Comparison of ENCODE assay signal across 13 mouse cellular contexts in genomic region chr5:127310318-127311004, GRCm38 (mm10).
A peak's percentile ranks its signal among the peaks of the same experiment; 100 is the strongest.
DNase-seq lines count a peak whose midpoint lies in the region; ATAC-seq and TF ChIP-seq lines count a peak whose summit lies in the region.
"Had no signal": no experiment of that assay in that cellular context is flagged by ENCODE, and none has a peak within 500 bp of the region (broad histone marks: within the 10 kb centered on the region; RNA-seq: fewer than 3 reads in every experiment).

No protein-coding gene starts in this region.

- H3K9me3 ChIP-seq in forebrain, embryonic 10.5 days, result no peaks in the 10 kb centered on the region
- H3K9me3 ChIP-seq in forebrain, embryonic 12.5 days, result no peaks in the 10 kb centered on the region
- no peaks in the 10 kb centered on the region for H3K9me3 ChIP-seq in midbrain, embryonic 10.5 days (replicated peaks)
- no peaks in the 10 kb centered on the region for H3K9me3 ChIP-seq in midbrain, embryonic 16.5 days (replicated peaks; ENCODE audit: control insufficient read depth, low read length, poor library complexity, severe bottlenecking)
- no peaks in the 10 kb centered on the region for H3K9me3 ChIP-seq in lung, embryonic 14.5 days (ENCODE audit: low read depth, low read length)
- no peaks in the 10 kb centered on the region for H3K9me3 ChIP-seq in stomach, embryonic 16.5 days (replicated peaks; ENCODE audit: control insufficient read depth, low read length)
- no peaks in the 10 kb centered on the region for H3K9me3 ChIP-seq in hindbrain, embryonic 14.5 days (ENCODE audit: control insufficient read depth, low read length)
- H3K9me3 ChIP-seq: heart, embryonic 15.5 days; liver, embryonic 12.5 days; midbrain, embryonic 13.5 days had no signal

- H3K4me3 ChIP-seq in forebrain, embryonic 10.5 days, result no peak overlapping the region
- no peak overlapping the region for H3K4me3 ChIP-seq in forebrain, embryonic 12.5 days (replicated peaks)
- no peak overlapping the region for H3K4me3 ChIP-seq in midbrain, embryonic 10.5 days
- no peak overlapping the region for H3K4me3 ChIP-seq in midbrain, embryonic 16.5 days (ENCODE audit: low read depth, low read length)
- H3K4me3 ChIP-seq in lung, embryonic 14.5 days (ENCODE audit: low read depth, low read length), result no peak overlapping the region
- H3K4me3 ChIP-seq in stomach, embryonic 16.5 days (replicated peaks; ENCODE audit: low read length), result no peak overlapping the region
- H3K4me3 ChIP-seq in hindbrain, embryonic 14.5 days (replicated peaks; ENCODE audit: low read length), result no peak overlapping the region
- H3K4me3 ChIP-seq: heart, embryonic 15.5 days; liver, embryonic 12.5 days; midbrain, embryonic 13.5 days had no signal

- no peak for TF ChIP-seq CTCF in lung, embryonic 14.5 days (IDR thresholded peaks at IDR 0.05; ENCODE audit: low read depth)

- WGBS in forebrain, embryonic 10.5 days, result 44% methylated on average over 14 of the region's 14 CpGs
- WGBS in forebrain, embryonic 12.5 days, result 47% methylated on average over 14 of the region's 14 CpGs
- 47% methylated on average over 14 of the region's 14 CpGs for WGBS in midbrain, embryonic 10.5 days
- WGBS in midbrain, embryonic 16.5 days, result 48% methylated on average over 14 of the region's 14 CpGs
- 11% methylated on average over 14 of the region's 14 CpGs for WGBS in lung, embryonic 14.5 days
- 38% methylated on average over 14 of the region's 14 CpGs for WGBS in stomach, embryonic 16.5 days
- WGBS in hindbrain, embryonic 14.5 days, result 56% methylated on average over 14 of the region's 14 CpGs

- peak; percentile 46 for DNase-seq in forebrain, embryonic 10.5 days (ENCODE audit: extremely low spot score, low spot score)
- peak; percentile 48 for DNase-seq in midbrain, embryonic 10.5 days (ENCODE audit: low spot score)
- DNase-seq in lung, embryonic 14.5 days, result peak; percentile 97
- DNase-seq in hindbrain, embryonic 14.5 days (ENCODE audit: low spot score), result no peak
- DNase-seq in B cell, adult 2 months, result no peak
- DNase-seq: forebrain, postnatal 0 days; kidney, adult 8-10 months had no signal

- no peak for ATAC-seq in forebrain, embryonic 12.5 days (ENCODE audit: low FRiP score)
- ATAC-seq in midbrain, embryonic 16.5 days, result no peak
- ATAC-seq in lung, embryonic 14.5 days (ENCODE audit: insufficient read depth), result peak; percentile 94
- ATAC-seq in stomach, embryonic 16.5 days (ENCODE audit: insufficient read depth, low FRiP score), result peak; percentile 47; the same call in 1 of the 2 replicates
- no peak for ATAC-seq in hindbrain, embryonic 14.5 days (ENCODE audit: low FRiP score)
- ATAC-seq: forebrain, postnatal 0 days; liver, embryonic 12.5 days; midbrain, embryonic 13.5 days had no signal

- H3K4me1 ChIP-seq in forebrain, embryonic 10.5 days, result peaks cover 33% of the 10 kb centered on the region
- peaks cover 7% of the 10 kb centered on the region for H3K4me1 ChIP-seq in forebrain, embryonic 12.5 days
- H3K4me1 ChIP-seq in midbrain, embryonic 10.5 days, result peaks cover 43% of the 10 kb centered on the region
- no peaks in the 10 kb centered on the region for H3K4me1 ChIP-seq in midbrain, embryonic 16.5 days (ENCODE audit: control insufficient read depth, insufficient read depth, low read length)
- peaks cover 7% of the 10 kb centered on the region for H3K4me1 ChIP-seq in lung, embryonic 14.5 days (ENCODE audit: insufficient read depth)
- H3K4me1 ChIP-seq in stomach, embryonic 16.5 days (ENCODE audit: control insufficient read depth, insufficient read depth, low read length), result no peaks in the 10 kb centered on the region
- H3K4me1 ChIP-seq in hindbrain, embryonic 14.5 days (replicated peaks; ENCODE audit: control insufficient read depth, insufficient read depth, low read length), result no peaks in the 10 kb centered on the region
- H3K4me1 ChIP-seq: heart, embryonic 15.5 days; liver, embryonic 12.5 days had no signal

- H3K36me3 ChIP-seq in forebrain, embryonic 10.5 days (replicated peaks), result peaks cover 5% of the 10 kb centered on the region; the same call in 1 of the 2 replicates
- H3K36me3 ChIP-seq in forebrain, embryonic 12.5 days (replicated peaks), result no peaks in the 10 kb centered on the region
- peaks cover 11% of the 10 kb centered on the region for H3K36me3 ChIP-seq in midbrain, embryonic 10.5 days
- no peaks in the 10 kb centered on the region for H3K36me3 ChIP-seq in midbrain, embryonic 16.5 days (ENCODE audit: control insufficient read depth, insufficient read depth, low read length)
- H3K36me3 ChIP-seq in lung, embryonic 14.5 days (ENCODE audit: insufficient read depth), result no peaks in the 10 kb centered on the region
- no peaks in the 10 kb centered on the region for H3K36me3 ChIP-seq in stomach, embryonic 16.5 days (ENCODE audit: control insufficient read depth, insufficient read depth, low read length)
- H3K36me3 ChIP-seq in hindbrain, embryonic 14.5 days (replicated peaks; ENCODE audit: control insufficient read depth, insufficient read depth), result no peaks in the 10 kb centered on the region
- H3K36me3 ChIP-seq: heart, embryonic 15.5 days; liver, embryonic 12.5 days; midbrain, embryonic 13.5 days had no signal

- no peaks in the 10 kb centered on the region for H3K27me3 ChIP-seq in forebrain, embryonic 10.5 days (ENCODE audit: poor library complexity, severe bottlenecking)
- no peaks in the 10 kb centered on the region for H3K27me3 ChIP-seq in forebrain, embryonic 12.5 days
- H3K27me3 ChIP-seq in midbrain, embryonic 10.5 days (ENCODE audit: low read depth, poor library complexity, severe bottlenecking), result no peaks in the 10 kb centered on the region
- H3K27me3 ChIP-seq in midbrain, embryonic 16.5 days (ENCODE audit: control insufficient read depth, insufficient read depth, low read depth, low read length), result no peaks in the 10 kb centered on the region
- H3K27me3 ChIP-seq in lung, embryonic 14.5 days (ENCODE audit: insufficient read depth, low read length), result no peaks in the 10 kb centered on the region
- H3K27me3 ChIP-seq in stomach, embryonic 16.5 days (ENCODE audit: control insufficient read depth, insufficient read depth, low read length), result no peaks in the 10 kb centered on the region
- no peaks in the 10 kb centered on the region for H3K27me3 ChIP-seq in hindbrain, embryonic 14.5 days (ENCODE audit: control insufficient read depth, insufficient read depth, low read length)
- H3K27me3 ChIP-seq: heart, embryonic 15.5 days; liver, embryonic 12.5 days; midbrain, embryonic 13.5 days had no signal

- H3K9ac ChIP-seq in forebrain, embryonic 12.5 days, result no peak overlapping the region
- H3K9ac ChIP-seq in midbrain, embryonic 16.5 days (ENCODE audit: low read depth, low read length), result no peak overlapping the region
- no peak overlapping the region for H3K9ac ChIP-seq in lung, embryonic 14.5 days
- no peak overlapping the region for H3K9ac ChIP-seq in stomach, embryonic 16.5 days (ENCODE audit: low read length)
- no peak overlapping the region for H3K9ac ChIP-seq in hindbrain, embryonic 14.5 days
- H3K9ac ChIP-seq: forebrain, postnatal 0 days; heart, embryonic 15.5 days; liver, embryonic 12.5 days; midbrain, embryonic 13.5 days had no signal

- no peak overlapping the region for H3K4me2 ChIP-seq in forebrain, embryonic 12.5 days
- H3K4me2 ChIP-seq in midbrain, embryonic 16.5 days (ENCODE audit: low read length), result no peak overlapping the region
- 0 out of 2 replicates have a peak overlapping the region, but pooled peaks have one; percentile 24 for H3K4me2 ChIP-seq in lung, embryonic 14.5 days
- no peak overlapping the region for H3K4me2 ChIP-seq in stomach, embryonic 16.5 days (ENCODE audit: low read depth, low read length)
- H3K4me2 ChIP-seq in hindbrain, embryonic 14.5 days (replicated peaks), result no peak overlapping the region
- H3K4me2 ChIP-seq: heart, embryonic 15.5 days; liver, embryonic 12.5 days; midbrain, embryonic 13.5 days had no signal

- H3K27ac ChIP-seq in forebrain, embryonic 10.5 days, result peak overlapping the region; percentile 54
- no peak overlapping the region for H3K27ac ChIP-seq in forebrain, embryonic 12.5 days
- H3K27ac ChIP-seq in midbrain, embryonic 10.5 days (replicated peaks), result peak overlapping the region; percentile 76
- H3K27ac ChIP-seq in midbrain, embryonic 16.5 days (ENCODE audit: low read length), result no peak overlapping the region
- H3K27ac ChIP-seq in lung, embryonic 14.5 days (ENCODE audit: low read depth), result peak overlapping the region; percentile 75
- no peak overlapping the region for H3K27ac ChIP-seq in stomach, embryonic 16.5 days (ENCODE audit: low read length)
- no peak overlapping the region for H3K27ac ChIP-seq in hindbrain, embryonic 14.5 days
- H3K27ac ChIP-seq: heart, embryonic 15.5 days; liver, embryonic 12.5 days; midbrain, embryonic 13.5 days had no signal

Comparison
In these comparisons a context has a peak if more than half of its experiments do, and no peak if none do; other contexts are left out.
1. H3K27ac ChIP-seq: peak in forebrain, embryonic 10.5 days (single experiment), midbrain, embryonic 10.5 days (single experiment) and lung, embryonic 14.5 days (single experiment); none in forebrain, embryonic 12.5 days (single experiment), midbrain, embryonic 16.5 days (single experiment), stomach, embryonic 16.5 days (single experiment) and hindbrain, embryonic 14.5 days (single experiment).
2. DNase-seq: peak in forebrain, embryonic 10.5 days (single experiment), midbrain, embryonic 10.5 days (single experiment) and lung, embryonic 14.5 days (single experiment); none in hindbrain, embryonic 14.5 days (single experiment) and B cell, adult 2 months (0 of 2).
3. ATAC-seq: peak in lung, embryonic 14.5 days (single experiment) and stomach, embryonic 16.5 days (single experiment); none in forebrain, embryonic 12.5 days (single experiment), midbrain, embryonic 16.5 days (single experiment) and hindbrain, embryonic 14.5 days (single experiment).